Mouse (Mus musculus): ENCODE measurements at regions not wholly inside any gene's neighbourhood (a gene's known extent, or its start where the extent isn't known, plus 50 kb on each side); places are given as distances from the start of the nearest gene placed in this dataset.

- DNase-seq (ENCODE audit: extremely low spot score, low read depth, low spot score), result no peak
These were observed 380.7 kb upstream of the Tbx3 start for GRCm38 (mm10) chr5:119289808-119290207.

GRCm38 (mm10) chr5:119292323-119292722 lies 378.1 kb upstream of the Tbx3 start:
- DNase-seq (ENCODE audit: extremely low spot score, low read depth, low spot score), result no peak

GRCm38 (mm10) chr5:119292889-119293288 lies 377.6 kb upstream of the Tbx3 start:
- no peak for DNase-seq (ENCODE audit: extremely low spot score, low read depth, low spot score)

- no peak for DNase-seq (ENCODE audit: extremely low spot score, low read depth, low spot score)
These were observed 371.2 kb upstream of the Tbx3 start for GRCm38 (mm10) chr5:119299311-119299710.

GRCm38 (mm10) chr5:119300106-119300505 lies 370.4 kb upstream of the Tbx3 start:
- no peak for DNase-seq (ENCODE audit: extremely low spot score, low read depth, low spot score)

GRCm38 (mm10) chr5:119301539-119301938 lies 368.9 kb upstream of the Tbx3 start:
- DNase-seq (ENCODE audit: extremely low spot score, low read depth, low spot score), result no peak

GRCm38 (mm10) chr5:119304721-119305120 lies 365.7 kb upstream of the Tbx3 start:
- no peak for DNase-seq (ENCODE audit: extremely low spot score, low read depth, low spot score)

GRCm38 (mm10) chr5:119307768-119308167 lies 362.7 kb upstream of the Tbx3 start:
- no peak for DNase-seq (ENCODE audit: extremely low spot score, low read depth, low spot score)

- DNase-seq (ENCODE audit: extremely low spot score, low read depth, low spot score), result no peak
These were observed 360.1 kb upstream of the Tbx3 start for GRCm38 (mm10) chr5:119310178-119310930.

- no peak for DNase-seq (ENCODE audit: extremely low spot score, low read depth, low spot score)
These were observed 357.7 kb upstream of the Tbx3 start for GRCm38 (mm10) chr5:119312808-119313207.

- no peak for DNase-seq (ENCODE audit: extremely low spot score, low read depth, low spot score)
These were observed 355.3 kb upstream of the Tbx3 start for GRCm38 (mm10) chr5:119315149-119315548.

- no peak for DNase-seq (ENCODE audit: extremely low spot score, low read depth, low spot score)
These were observed 352.9 kb upstream of the Tbx3 start for GRCm38 (mm10) chr5:119317617-119318016.

- no peak for DNase-seq (ENCODE audit: extremely low spot score, low read depth, low spot score)
These were observed 348.9 kb upstream of the Tbx3 start for GRCm38 (mm10) chr5:119321368-119322144.

GRCm38 (mm10) chr5:119322411-119322810 lies 348.1 kb upstream of the Tbx3 start:
- DNase-seq (ENCODE audit: extremely low spot score, low read depth, low spot score), result no peak

GRCm38 (mm10) chr5:119325681-119326255 lies 344.7 kb upstream of the Tbx3 start:
- no peak for DNase-seq (ENCODE audit: extremely low spot score, low read depth, low spot score)

- DNase-seq (ENCODE audit: extremely low spot score, low read depth, low spot score), result no peak
These were observed 343.6 kb upstream of the Tbx3 start for GRCm38 (mm10) chr5:119326895-119327294.

- no peak for DNase-seq (ENCODE audit: extremely low spot score, low read depth, low spot score)
These were observed 341.5 kb upstream of the Tbx3 start for GRCm38 (mm10) chr5:119328971-119329370.

- no peak for DNase-seq (ENCODE audit: extremely low spot score, low read depth, low spot score)
These were observed 341.1 kb upstream of the Tbx3 start for GRCm38 (mm10) chr5:119329371-119329770.

- DNase-seq (ENCODE audit: extremely low spot score, low read depth, low spot score), result no peak
These were observed 340.6 kb upstream of the Tbx3 start for GRCm38 (mm10) chr5:119329860-119330259.

GRCm38 (mm10) chr5:119331461-119331860 lies 339.0 kb upstream of the Tbx3 start:
- DNase-seq (ENCODE audit: extremely low spot score, low read depth, low spot score), result no peak

GRCm38 (mm10) chr5:119332621-119333020 lies 337.8 kb upstream of the Tbx3 start:
- DNase-seq (ENCODE audit: extremely low spot score, low read depth, low spot score), result no peak

GRCm38 (mm10) chr5:119335211-119335610 lies 335.3 kb upstream of the Tbx3 start:
- DNase-seq (ENCODE audit: extremely low spot score, low read depth, low spot score), result no peak

All from hindlimb bud, embryonic 11.5 days (tissue).